Comparison of ENCODE assay signal across 8 mouse cellular contexts in genomic region chr8:3517117-3517495, GRCm38 (mm10). TPM values are rescaled to one million over a fixed set of nuclear protein-coding genes. Genes with fewer than 3 reads are reported as not detected.
A peak's percentile ranks its signal among the peaks of the same experiment; 100 is the strongest.
DNase-seq lines count a peak whose midpoint lies in the region; ATAC-seq lines count a peak whose summit lies in the region.

No protein-coding gene starts in this region.

- DNase-seq in left cerebral cortex, postnatal 14 days (ENCODE audit: low spot score in 2 of 2): peak; percentile 54 to 67
- DNase-seq in left cerebral cortex, adult 8-10 months (ENCODE audit: low spot score in 2 of 2): no peak
- DNase-seq in forebrain, embryonic 10.5 days (ENCODE audit: extremely low spot score, low spot score): no peak
- DNase-seq in intestine, embryonic 14.5 days (ENCODE audit: low spot score): no peak
- no peak for DNase-seq in thymus, postnatal 0 days (ENCODE audit: low spot score)
- no peak for DNase-seq in spleen, postnatal 10 days (ENCODE audit: low spot score in 2 of 2)

- ATAC-seq in intestine, embryonic 14.5 days (replicated peaks; ENCODE audit: low FRiP score, low TSS enrichment, low read depth): no peak
- ATAC-seq in lung, embryonic 15.5 days (ENCODE audit: borderline replicate concordance, extremely low read depth, low FRiP score, low TSS enrichment): no peak
- no peak for ATAC-seq in stomach, embryonic 16.5 days (ENCODE audit: insufficient read depth, low FRiP score)

- no peaks in the 10 kb centered on the region for H3K27me3 ChIP-seq in forebrain, embryonic 10.5 days (ENCODE audit: poor library complexity, severe bottlenecking)
- H3K27me3 ChIP-seq in intestine, embryonic 14.5 days (replicated peaks; ENCODE audit: control insufficient read depth, insufficient read depth, low read length): no peaks in the 10 kb centered on the region
- no peaks in the 10 kb centered on the region for H3K27me3 ChIP-seq in lung, embryonic 15.5 days
- no peaks in the 10 kb centered on the region for H3K27me3 ChIP-seq in stomach, embryonic 16.5 days (ENCODE audit: control insufficient read depth, insufficient read depth, low read length)

- peak overlapping the region; percentile 83 for H3K27ac ChIP-seq in forebrain, embryonic 10.5 days
- H3K27ac ChIP-seq in intestine, embryonic 14.5 days (ENCODE audit: low read depth): peak overlapping the region; percentile 74; the same call in 1 of the 2 replicates
- H3K27ac ChIP-seq in lung, embryonic 15.5 days: peak overlapping the region; percentile 59
- peak overlapping the region; percentile 53; the same call in 1 of the 2 replicates for H3K27ac ChIP-seq in stomach, embryonic 16.5 days (ENCODE audit: low read length)

- H3K36me3 ChIP-seq in forebrain, embryonic 10.5 days (replicated peaks): peaks cover 34% of the 10 kb centered on the region
- peaks cover 19% of the 10 kb centered on the region for H3K36me3 ChIP-seq in intestine, embryonic 14.5 days (ENCODE audit: control insufficient read depth, insufficient read depth, low read length)
- H3K36me3 ChIP-seq in lung, embryonic 15.5 days: peaks cover 6% of the 10 kb centered on the region
- peaks cover under 1% of the 10 kb centered on the region for H3K36me3 ChIP-seq in stomach, embryonic 16.5 days (ENCODE audit: control insufficient read depth, insufficient read depth, low read length)

- intact Hi-C loops in left cerebral cortex, postnatal 14 days (cut with DNase I): no loop called here

- H3K4me1 ChIP-seq in forebrain, embryonic 10.5 days: peaks cover 24% of the 10 kb centered on the region
- no peaks in the 10 kb centered on the region for H3K4me1 ChIP-seq in intestine, embryonic 14.5 days (replicated peaks; ENCODE audit: control insufficient read depth, insufficient read depth, low read length)
- peaks cover 16% of the 10 kb centered on the region; the same call in 1 of the 2 replicates for H3K4me1 ChIP-seq in lung, embryonic 15.5 days
- peaks cover 6% of the 10 kb centered on the region; the same call in 1 of the 2 replicates for H3K4me1 ChIP-seq in stomach, embryonic 16.5 days (ENCODE audit: control insufficient read depth, insufficient read depth, low read length)

- H3K4me2 ChIP-seq in intestine, embryonic 14.5 days (ENCODE audit: low read length): peak overlapping the region; percentile 63
- peak overlapping the region; percentile 93 for H3K4me2 ChIP-seq in lung, embryonic 15.5 days
- H3K4me2 ChIP-seq in stomach, embryonic 16.5 days (ENCODE audit: low read depth, low read length): peak overlapping the region; percentile 95

- peak overlapping the region; percentile 66 for H3K4me3 ChIP-seq in forebrain, embryonic 10.5 days
- peak overlapping the region; percentile 73 for H3K4me3 ChIP-seq in intestine, embryonic 14.5 days (ENCODE audit: low read depth, low read length)
- H3K4me3 ChIP-seq in lung, embryonic 15.5 days: peak overlapping the region; percentile 75
- peak overlapping the region; percentile 77 for H3K4me3 ChIP-seq in stomach, embryonic 16.5 days (replicated peaks; ENCODE audit: low read length)

- no peaks in the 10 kb centered on the region for H3K9me3 ChIP-seq in forebrain, embryonic 10.5 days
- no peaks in the 10 kb centered on the region for H3K9me3 ChIP-seq in intestine, embryonic 14.5 days (ENCODE audit: control insufficient read depth, low read length)
- H3K9me3 ChIP-seq in lung, embryonic 15.5 days: no peaks in the 10 kb centered on the region
- H3K9me3 ChIP-seq in stomach, embryonic 16.5 days (replicated peaks; ENCODE audit: control insufficient read depth, low read length): no peaks in the 10 kb centered on the region

- WGBS in forebrain, embryonic 10.5 days: 9% methylated on average over 16 of the region's 16 CpGs
- 4% methylated on average over 16 of the region's 16 CpGs for WGBS in intestine, embryonic 14.5 days
- WGBS in lung, embryonic 15.5 days: 4% methylated on average over 16 of the region's 16 CpGs
- 5% methylated on average over 16 of the region's 16 CpGs for WGBS in stomach, embryonic 16.5 days

- H3K9ac ChIP-seq in intestine, embryonic 14.5 days (ENCODE audit: low read length): peak overlapping the region; percentile 61
- H3K9ac ChIP-seq in lung, embryonic 15.5 days: peak overlapping the region; percentile 62
- H3K9ac ChIP-seq in stomach, embryonic 16.5 days (ENCODE audit: low read length): peak overlapping the region; percentile 80

RNA-seq across cellular contexts. Expression of gene Pnpla6, which starts 1.9 kb away (rescaled TPM):
- total RNA-seq in left cerebral cortex, postnatal 14 days (2021): 10 to 100 TPM; 70.2 to 74.8 TPM
- 10 to 100 TPM; 62.6 to 70.7 (median 67.0) TPM for total RNA-seq in left cerebral cortex, adult 8-10 months (2022)
- polyA plus RNA-seq in forebrain, embryonic 10.5 days (2016; fragmentation: Nextera tagmentation; extraction: Ambion mirVana): 21.2 and 22.1 TPM in 2 replicates
- polyA plus RNA-seq in intestine, embryonic 14.5 days (2014; fragmentation: Nextera tagmentation; extraction: Ambion mirVana): 25.7 and 26.7 TPM in 2 replicates
- polyA plus RNA-seq in lung, embryonic 15.5 days (2015; fragmentation: Nextera tagmentation; extraction: Ambion mirVana): 21.7 and 29.9 TPM in 2 replicates
- polyA plus RNA-seq in stomach, embryonic 16.5 days (2015; fragmentation: Nextera tagmentation; extraction: Ambion mirVana): 36.0 and 37.6 TPM in 2 replicates
- polyA plus RNA-seq in thymus, postnatal 0 days (2015; fragmentation: Nextera tagmentation; extraction: Ambion mirVana): 10.4 and 12.9 TPM in 2 replicates

RNA-seq across cellular contexts. Expression of gene Mcoln1, which starts 16.8 kb away (rescaled TPM):
- total RNA-seq in left cerebral cortex, postnatal 14 days (2021): 10 to 100 TPM; 79.9 to 81.5 TPM
- total RNA-seq in left cerebral cortex, adult 8-10 months (2022): 100 to 1,000 TPM in 1 of 4 experiments, 10 to 100 TPM in 3; 85.3 to 100 (median 94.8) TPM
- 56.9 and 59.3 TPM in 2 replicates for polyA plus RNA-seq in forebrain, embryonic 10.5 days (2016; fragmentation: Nextera tagmentation; extraction: Ambion mirVana)
- 37.3 and 41.8 TPM in 2 replicates for polyA plus RNA-seq in intestine, embryonic 14.5 days (2014; fragmentation: Nextera tagmentation; extraction: Ambion mirVana)
- 45.7 and 50.7 TPM in 2 replicates for polyA plus RNA-seq in lung, embryonic 15.5 days (2015; fragmentation: Nextera tagmentation; extraction: Ambion mirVana)
- 42.4 and 51.4 TPM in 2 replicates for polyA plus RNA-seq in stomach, embryonic 16.5 days (2015; fragmentation: Nextera tagmentation; extraction: Ambion mirVana)
- polyA plus RNA-seq in thymus, postnatal 0 days (2015; fragmentation: Nextera tagmentation; extraction: Ambion mirVana): 28.4 and 32.3 TPM in 2 replicates

RNA-seq across cellular contexts. Expression of gene Zfp358, which starts 24.2 kb away (rescaled TPM):
- total RNA-seq in left cerebral cortex, postnatal 14 days (2021): 10 to 100 TPM; 25.3 to 26.4 TPM
- total RNA-seq in left cerebral cortex, adult 8-10 months (2022): 10 to 100 TPM; 30.8 to 36.0 (median 31.9) TPM
- polyA plus RNA-seq in forebrain, embryonic 10.5 days (2016; fragmentation: Nextera tagmentation; extraction: Ambion mirVana): 61.6 and 64.8 TPM in 2 replicates
- polyA plus RNA-seq in intestine, embryonic 14.5 days (2014; fragmentation: Nextera tagmentation; extraction: Ambion mirVana): 20.6 and 22.7 TPM in 2 replicates
- polyA plus RNA-seq in lung, embryonic 15.5 days (2015; fragmentation: Nextera tagmentation; extraction: Ambion mirVana): 44.6 and 45.2 TPM in 2 replicates
- polyA plus RNA-seq in stomach, embryonic 16.5 days (2015; fragmentation: Nextera tagmentation; extraction: Ambion mirVana): 32.1 and 32.4 TPM in 2 replicates
- 21.4 and 23.0 TPM in 2 replicates for polyA plus RNA-seq in thymus, postnatal 0 days (2015; fragmentation: Nextera tagmentation; extraction: Ambion mirVana)

RNA-seq across cellular contexts. Expression of gene Tex45, which starts 46.4 kb away (rescaled TPM):
- total RNA-seq in left cerebral cortex, postnatal 14 days (2021): under 1 TPM; 0.21 to 0.53 TPM
- total RNA-seq in left cerebral cortex, adult 8-10 months (2022): under 1 TPM in 1 of 4 experiments, not detected in 3; 0.30 TPM
- not detected in 2 replicates for polyA plus RNA-seq in forebrain, embryonic 10.5 days (2016; fragmentation: Nextera tagmentation; extraction: Ambion mirVana)
- polyA plus RNA-seq in intestine, embryonic 14.5 days (2014; fragmentation: Nextera tagmentation; extraction: Ambion mirVana): 0.12 TPM in 1 of 2 replicates, not detected in the other
- not detected in 2 replicates for polyA plus RNA-seq in lung, embryonic 15.5 days (2015; fragmentation: Nextera tagmentation; extraction: Ambion mirVana)
- not detected in 2 replicates for polyA plus RNA-seq in stomach, embryonic 16.5 days (2015; fragmentation: Nextera tagmentation; extraction: Ambion mirVana)
- polyA plus RNA-seq in thymus, postnatal 0 days (2015; fragmentation: Nextera tagmentation; extraction: Ambion mirVana): 0.10 TPM in 1 of 2 replicates, not detected in the other

RNA-seq across cellular contexts. Expression of gene Pex11g, which starts 49.6 kb away (rescaled TPM):
- 1 to 10 TPM in 1 of 2 experiments, under 1 TPM in 1; 0.74 to 1.2 TPM for total RNA-seq in left cerebral cortex, postnatal 14 days (2021)
- total RNA-seq in left cerebral cortex, adult 8-10 months (2022): 1 to 10 TPM in 1 of 4 experiments, under 1 TPM in 3; 0.41 to 1.0 (median 0.90) TPM
- 4.5 and 5.8 TPM in 2 replicates for polyA plus RNA-seq in forebrain, embryonic 10.5 days (2016; fragmentation: Nextera tagmentation; extraction: Ambion mirVana)
- polyA plus RNA-seq in intestine, embryonic 14.5 days (2014; fragmentation: Nextera tagmentation; extraction: Ambion mirVana): 4.2 and 5.1 TPM in 2 replicates
- polyA plus RNA-seq in lung, embryonic 15.5 days (2015; fragmentation: Nextera tagmentation; extraction: Ambion mirVana): 9.2 and 11.4 TPM in 2 replicates
- 10.8 and 12.1 TPM in 2 replicates for polyA plus RNA-seq in stomach, embryonic 16.5 days (2015; fragmentation: Nextera tagmentation; extraction: Ambion mirVana)
- polyA plus RNA-seq in thymus, postnatal 0 days (2015; fragmentation: Nextera tagmentation; extraction: Ambion mirVana): 2.6 and 3.0 TPM in 2 replicates

Comparison
In these comparisons a context has a peak if more than half of its experiments do, and no peak if none do; other contexts are left out.
1. DNase-seq: peak in left cerebral cortex, postnatal 14 days (2 of 2); none in left cerebral cortex, adult 8-10 months (0 of 2), forebrain, embryonic 10.5 days (single experiment), intestine, embryonic 14.5 days (single experiment), thymus, postnatal 0 days (single experiment) and spleen, postnatal 10 days (0 of 2).
2. Peak in every context shown above with its lines, with median percentiles within 50 percentile points of each other: H3K27ac ChIP-seq, H3K4me3 ChIP-seq, H3K4me2 ChIP-seq and H3K9ac ChIP-seq.